Mouse (Mus musculus): ENCODE data around the gene Nek6.

Gene Nek6

GRCm38 (mm10) chr2:38584514-38585378 lies 73.3 kb downstream of the Nek6 start:
- DNase-seq: no peak

GRCm38 (mm10) chr2:38585379-38585736 lies 73.9 kb downstream of the Nek6 start:
- DNase-seq: no peak

- no peak for DNase-seq
Measured at GRCm38 (mm10) chr2:38586733-38587132, 75.3 kb downstream of the Nek6 start.

- DNase-seq: peak; percentile 54
Measured at GRCm38 (mm10) chr2:38591751-38592459, 80.5 kb downstream of the Nek6 start.

- DNase-seq: no peak
Measured at GRCm38 (mm10) chr2:38594874-38595273, 83.4 kb downstream of the Nek6 start.

- DNase-seq: no peak
Measured at GRCm38 (mm10) chr2:38597896-38598295, 86.5 kb downstream of the Nek6 start.

- no peak for DNase-seq
Measured at GRCm38 (mm10) chr2:38598395-38598794, 87.0 kb downstream of the Nek6 start.

GRCm38 (mm10) chr2:38600842-38601241 lies 89.4 kb downstream of the Nek6 start:
- no peak for DNase-seq

- DNase-seq: no peak
Measured at GRCm38 (mm10) chr2:38607716-38608115, 96.3 kb downstream of the Nek6 start.

GRCm38 (mm10) chr2:38608831-38609309 lies 97.4 kb downstream of the Nek6 start:
- peak; percentile 33 for DNase-seq

GRCm38 (mm10) chr2:38609310-38609709 lies 97.9 kb downstream of the Nek6 start:
- DNase-seq: no peak

GRCm38 (mm10) chr2:38610161-38610560 lies 98.7 kb downstream of the Nek6 start:
- DNase-seq: no peak

- no peak for DNase-seq
Measured at GRCm38 (mm10) chr2:38612596-38612995, 101.2 kb downstream of the Nek6 start.

- DNase-seq: no peak
Measured at GRCm38 (mm10) chr2:38613576-38613975, 102.1 kb downstream of the Nek6 start.

GRCm38 (mm10) chr2:38614437-38614836 lies 103.0 kb downstream of the Nek6 start:
- DNase-seq: no peak

- no peak for DNase-seq
Measured at GRCm38 (mm10) chr2:38616072-38616471, 104.6 kb downstream of the Nek6 start.

GRCm38 (mm10) chr2:38616956-38617872 lies 105.8 kb downstream of the Nek6 start:
- no peak for DNase-seq

- DNase-seq: no peak
Measured at GRCm38 (mm10) chr2:38619777-38620176, 108.3 kb downstream of the Nek6 start.

GRCm38 (mm10) chr2:38621076-38621475 lies 109.6 kb downstream of the Nek6 start:
- no peak for DNase-seq

GRCm38 (mm10) chr2:38621610-38622021 lies 110.2 kb downstream of the Nek6 start:
- DNase-seq: peak; percentile 63

- no peak for DNase-seq
Measured at GRCm38 (mm10) chr2:38623411-38623810, 112.0 kb downstream of the Nek6 start.

GRCm38 (mm10) chr2:38623821-38624590 lies 112.6 kb downstream of the Nek6 start:
- DNase-seq: no peak

Measured in right cerebral cortex, adult 18-20 months (tissue).